Mouse (Mus musculus) midbrain, embryonic 14.5 days (tissue): ENCODE data around the gene Haghl. TPM values are rescaled to one million over a fixed set of nuclear protein-coding genes. Genes with fewer than 3 reads are reported as not detected.
A peak's percentile ranks its signal among the peaks of the same experiment; 100 is the strongest.

ENCODE experiments used
- ATAC-seq: fragments of 200-750 bp; cut with Nextera tagmentation; 2 replicates; pipeline ENCODE4 v1.8.0; 2017; ENCODE audit warnings: moderate number of reproducible peaks, moderate library complexity; ENCODE audit not compliant: low FRiP score, low TSS enrichment
- DNase-seq: peaks from one replicate; pipeline ENCODE4 v3.0.0-alpha.2; 2015
- H3K27ac ChIP-seq: fragments of 300-500 bp; sonication (generic); replicated peaks from 2 replicates; pipeline ENCODE4 v1.5.1; 2014; ENCODE audit warnings: mild to moderate bottlenecking, low read depth, low read length, moderate library complexity
- H3K27me3 ChIP-seq: fragments of 300-500 bp; sonication (generic); 2 replicates; pipeline ENCODE4 v1.6.1; 2014; ENCODE audit warnings: low read length, control low read depth, mixed read lengths; ENCODE audit not compliant: control insufficient read depth, insufficient read depth
- H3K36me3 ChIP-seq: fragments of 300-500 bp; sonication (generic); 2 replicates; pipeline ENCODE4 v1.6.1; 2014; ENCODE audit warnings: low read length, control low read depth; ENCODE audit not compliant: control insufficient read depth, insufficient read depth
- H3K4me1 ChIP-seq: fragments of 300-500 bp; sonication (generic); 2 replicates; pipeline ENCODE4 v1.6.1; 2014; ENCODE audit warnings: mild to moderate bottlenecking, antibody characterized with exemption, low read length, control low read depth; ENCODE audit not compliant: control insufficient read depth, insufficient read depth
- H3K4me2 ChIP-seq: fragments of 300-500 bp; sonication (generic); 2 replicates; pipeline ENCODE4 v1.6.1; 2014; ENCODE audit warnings: mild to moderate bottlenecking, low read length, moderate library complexity
- H3K4me3 ChIP-seq: fragments of 300-500 bp; sonication (generic); replicated peaks from 2 replicates; pipeline ENCODE4 v1.5.1; 2014; ENCODE audit warnings: low read depth, low read length
- H3K9ac ChIP-seq: fragments of 300-500 bp; sonication (generic); replicated peaks from 2 replicates; pipeline ENCODE4 v1.6.1; 2014; ENCODE audit warnings: mild to moderate bottlenecking, low read length, moderate library complexity
- H3K9me3 ChIP-seq: fragments of 300-500 bp; sonication (generic); 2 replicates; pipeline ENCODE4 v1.6.1; 2016; ENCODE audit warnings: low read length, control low read depth, mixed read lengths; ENCODE audit not compliant: control insufficient read depth
- WGBS: fragments of 180-500 bp; shearing (Covaris S2); extraction: QIAGEN DNeasy Blood & Tissue Kit; methylation state at CpG from one replicate; pipeline ENCODE4 v1.1.7; 2014; 5-methylcytosine and 5-hydroxymethylcytosine counted together
- polyA plus RNA-seq: library from polyadenylated mRNA; unstranded; fragments of >200 nt; fragmentation: Nextera tagmentation; extraction: Ambion mirVana; gene quantifications from 2 replicates; pipeline ENCODE4 v1.2.1, GENCODE M21; 2014

The Haghl gene
- polyA plus RNA-seq, 1 experiment from 2014 or later: 155 TPM

DNA sequence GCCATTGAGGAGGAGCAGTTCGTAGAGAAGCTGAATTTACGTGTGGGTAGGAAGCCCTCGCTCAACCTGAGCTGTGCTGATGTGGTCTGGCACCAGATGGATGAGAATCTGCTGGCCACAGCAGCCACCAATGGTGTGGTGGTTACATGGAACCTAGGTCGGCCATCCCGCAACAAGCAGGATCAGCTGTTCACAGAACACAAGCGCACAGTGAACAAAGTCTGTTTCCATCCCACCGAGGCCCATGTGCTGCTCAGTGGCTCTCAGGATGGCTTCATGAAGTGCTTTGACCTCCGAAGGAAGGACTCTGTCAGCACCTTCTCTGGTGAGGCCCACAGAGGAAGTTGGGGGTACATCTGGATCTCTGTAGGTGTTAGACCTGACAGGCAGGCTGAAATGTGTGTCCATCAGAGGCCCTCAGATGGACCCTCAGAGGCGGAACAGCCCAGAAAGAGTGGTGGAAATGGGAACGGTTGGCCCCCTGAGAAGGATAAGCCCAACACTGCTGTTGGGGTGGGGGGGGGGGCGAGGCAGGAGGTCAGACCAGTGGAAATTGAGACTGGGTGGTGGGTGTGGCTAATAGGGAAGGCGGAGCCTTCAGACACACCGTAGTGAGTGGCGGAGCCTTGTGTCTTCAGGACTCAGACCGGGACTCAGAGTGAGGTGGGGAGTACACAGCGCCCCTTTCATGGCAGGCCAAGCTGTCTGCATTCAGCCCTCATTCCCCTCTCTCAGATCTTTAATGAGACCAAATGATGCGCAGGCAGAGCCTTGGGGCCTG is 39.1 kb upstream of the Haghl start:
- peaks cover 32% of the 10 kb centered on the region for H3K36me3 ChIP-seq
- H3K4me1 ChIP-seq: peaks cover 23% of the 10 kb centered on the region
- peak overlapping the region; percentile 72 for H3K9ac ChIP-seq
- WGBS: 73% methylated on average over 17 of the region's 17 CpGs
- H3K4me2 ChIP-seq: peak overlapping the region; percentile 97
- no peak overlapping the region for H3K27ac ChIP-seq
- no peaks in the 10 kb centered on the region for H3K9me3 ChIP-seq
- no peaks in the 10 kb centered on the region for H3K27me3 ChIP-seq
- peak overlapping the region; percentile 59 for H3K4me3 ChIP-seq
- no peak for DNase-seq
- ATAC-seq: no peak

GRCm38 (mm10) chr17:25823452-25823851 is 38.0 kb upstream of the Haghl start, which contains the start of gene Wdr24:
Gene Wdr24, plus strand, starts transcription at chr17:25823627.
- peak within 1 kb of the TSS; percentile 59 for H3K4me3 ChIP-seq
- H3K9ac ChIP-seq: peak within 1 kb of the TSS; percentile 72
- peak; percentile 94 for DNase-seq
- peak; percentile 66; the same call in 1 of the 2 replicates for ATAC-seq
- H3K9me3 ChIP-seq: no peaks in the 10 kb centered on the region
- peak within 1 kb of the TSS; percentile 97 for H3K4me2 ChIP-seq
- H3K27ac ChIP-seq: peak within 1 kb of the TSS; percentile 72
- peaks cover 1% of the 10 kb centered on the region; the same call in 1 of the 2 replicates for H3K27me3 ChIP-seq
- peaks cover 38% of the 10 kb centered on the region for H3K36me3 ChIP-seq
- under 1% methylated on average over 18 of the region's 18 CpGs for WGBS
- H3K4me1 ChIP-seq: peaks cover 21% of the 10 kb centered on the region

DNA sequence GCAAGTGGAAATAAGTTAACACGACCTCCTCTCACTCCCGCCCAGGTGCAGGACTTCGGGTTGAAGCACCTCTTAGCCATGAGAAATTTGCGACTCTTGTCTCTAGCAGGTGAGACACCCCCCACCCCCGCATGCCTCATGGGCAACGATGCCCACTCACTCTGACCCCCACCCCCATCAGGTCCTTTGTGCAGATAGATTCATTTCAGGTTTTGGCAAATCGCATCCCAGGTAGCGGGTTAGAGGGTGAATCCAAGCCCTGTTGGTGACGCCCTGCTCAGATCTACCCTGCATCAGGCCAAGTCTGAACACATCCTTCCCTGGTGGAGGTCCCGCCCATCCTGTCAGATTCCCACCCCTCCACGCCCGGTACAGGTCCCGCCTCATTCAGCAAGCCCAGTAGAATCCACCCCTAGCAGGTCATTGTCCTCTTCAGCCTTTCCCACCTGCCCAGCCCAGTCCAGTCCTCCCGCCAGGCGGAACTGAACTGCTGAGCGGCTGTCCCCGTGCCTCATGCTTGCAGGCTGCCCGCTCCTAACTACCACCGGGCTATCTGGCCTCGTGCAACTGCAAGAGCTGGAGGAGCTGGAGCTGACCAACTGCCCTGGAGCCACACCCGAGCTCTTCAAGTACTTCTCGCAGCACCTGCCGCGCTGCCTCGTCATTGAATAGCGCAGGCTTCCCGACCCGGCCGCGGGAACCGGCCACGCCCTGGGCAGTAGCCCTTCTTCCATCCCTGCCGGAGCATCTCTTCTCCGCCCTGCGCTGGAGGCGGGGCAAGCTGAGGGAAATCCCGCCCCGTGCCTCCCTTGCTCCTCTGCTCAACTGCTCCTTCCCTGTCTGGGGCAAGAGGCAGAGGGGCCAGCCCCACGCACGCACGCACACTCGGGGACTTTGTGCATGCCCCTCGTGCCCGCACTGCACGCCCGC is 33.6 kb upstream of the Haghl start:
- Histone ChIP-seq H3K9ac (no peak overlapping the region), H3K4me2 (no peak overlapping the region), H3K4me3 (no peak overlapping the region), H3K9me3 (no peaks in the 10 kb centered on the region), H3K4me1 (peaks cover 7% of the 10 kb centered on the region), H3K27ac (no peak overlapping the region), H3K27me3 (peaks cover 10% of the 10 kb centered on the region), H3K36me3 (peaks cover 38% of the 10 kb centered on the region)
- WGBS: 10% methylated on average over 45 of the region's 46 CpGs
- ATAC-seq: no peak
- no peak for DNase-seq

DNA sequence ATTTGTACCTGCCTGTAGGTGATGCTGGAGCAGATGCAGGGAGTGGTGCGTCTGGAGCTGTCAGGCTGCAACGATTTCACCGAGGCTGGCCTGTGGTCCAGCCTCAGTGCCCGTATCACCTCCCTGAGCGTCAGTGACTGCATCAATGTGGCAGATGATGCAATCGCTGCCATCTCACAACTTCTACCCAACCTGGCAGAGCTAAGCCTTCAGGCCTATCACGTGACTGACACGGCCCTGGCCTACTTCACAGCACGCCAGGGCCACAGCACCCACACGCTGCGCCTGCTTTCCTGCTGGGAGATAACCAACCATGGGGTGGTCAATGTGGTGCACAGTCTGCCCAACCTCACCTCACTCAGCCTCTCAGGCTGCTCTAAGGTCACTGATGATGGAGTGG is 32.2 kb upstream of the Haghl start:
- no peak overlapping the region for H3K27ac ChIP-seq
- WGBS: 93% methylated on average over 11 of the region's 11 CpGs
- H3K36me3 ChIP-seq: peaks cover 38% of the 10 kb centered on the region
- H3K9me3 ChIP-seq: no peaks in the 10 kb centered on the region
- no peak overlapping the region for H3K4me3 ChIP-seq
- peaks cover 10% of the 10 kb centered on the region for H3K27me3 ChIP-seq
- no peak for DNase-seq
- peaks cover 10% of the 10 kb centered on the region for H3K4me1 ChIP-seq
- H3K9ac ChIP-seq: no peak overlapping the region
- ATAC-seq: no peak
- no peak overlapping the region for H3K4me2 ChIP-seq

DNA sequence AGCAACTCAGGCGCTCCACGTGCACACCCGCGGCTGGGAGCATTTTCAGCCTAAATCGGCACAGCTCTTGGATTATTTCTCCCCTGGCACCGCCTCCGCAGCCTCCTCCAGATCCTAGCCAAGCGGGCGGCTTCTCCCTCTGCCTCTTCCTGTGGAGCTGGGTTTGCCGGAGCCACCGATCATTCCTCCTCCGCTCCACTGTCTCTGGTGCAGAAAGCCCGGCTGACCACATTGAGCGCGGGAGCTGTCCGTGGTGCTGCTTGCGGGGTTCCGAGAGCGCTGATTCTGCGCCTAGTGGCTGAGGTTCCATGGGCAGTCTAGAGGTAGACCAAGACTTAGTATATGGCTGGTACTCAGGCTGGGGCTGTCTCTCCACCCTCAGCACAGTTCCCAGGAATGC is 28.0 kb upstream of the Haghl start:
- Histone ChIP-seq H3K9me3 (no peaks in the 10 kb centered on the region), H3K4me3 (0 out of 2 replicates have a peak overlapping the region, but pooled peaks have one; percentile 10), H3K4me1 (peaks cover 34% of the 10 kb centered on the region), H3K36me3 (peaks cover 22% of the 10 kb centered on the region), H3K9ac (peak overlapping the region; percentile 42; the same call in 1 of the 2 replicates), H3K27ac (no peak overlapping the region), H3K4me2 (peak overlapping the region; percentile 41), H3K27me3 (peaks cover 9% of the 10 kb centered on the region)
- peak; percentile 78 for DNase-seq
- 3% methylated on average over 20 of the region's 20 CpGs for WGBS
- ATAC-seq: no peak

- Histone ChIP-seq H3K9me3 (no peaks in the 10 kb centered on the region), H3K4me1 (peaks cover 41% of the 10 kb centered on the region)
- no peak for DNase-seq
Observed at GRCm38 (mm10) chr17:25810890-25811289, 25.4 kb upstream of the Haghl start.

GRCm38 (mm10) chr17:25809606-25810340 is 24.3 kb upstream of the Haghl start:
- H3K9me3 ChIP-seq: no peaks in the 10 kb centered on the region
- no peaks in the 10 kb centered on the region for H3K27me3 ChIP-seq
- peak overlapping the region; percentile 99 for H3K27ac ChIP-seq
- H3K4me3 ChIP-seq: peak overlapping the region; percentile 86
- no peak for DNase-seq
- H3K4me2 ChIP-seq: peak overlapping the region; percentile 95
- H3K4me1 ChIP-seq: peaks cover 41% of the 10 kb centered on the region
- 5% methylated on average over 25 of the region's 25 CpGs for WGBS
- H3K9ac ChIP-seq: peak overlapping the region; percentile 96
- peak; percentile 35 for ATAC-seq
- no peaks in the 10 kb centered on the region for H3K36me3 ChIP-seq

More at GRCm38 (mm10) chr17:25810890-25811289, 25.4 kb upstream of the Haghl start:
- Histone ChIP-seq H3K27me3 (no peaks in the 10 kb centered on the region), H3K9ac (0 out of 2 replicates have a peak overlapping the region, but pooled peaks have one; percentile 16), H3K27ac (no peak overlapping the region), H3K4me2 (peak overlapping the region; percentile 95), H3K36me3 (no peaks in the 10 kb centered on the region), H3K4me3 (peak overlapping the region; percentile 86; the same call in 1 of the 2 replicates)
- 72% methylated on average over 4 of the region's 4 CpGs for WGBS
- ATAC-seq: no peak
